Mouse (Mus musculus): ENCODE data around the gene Sema6c. TPM values are rescaled to one million over a fixed set of nuclear protein-coding genes. Genes with fewer than 3 reads are reported as not detected.
A peak's percentile ranks its signal among the peaks of the same experiment; 100 is the strongest.

The Sema6c gene
- polyA plus RNA-seq, 1 experiment from 2014 or later: 22.6 TPM

DNA sequence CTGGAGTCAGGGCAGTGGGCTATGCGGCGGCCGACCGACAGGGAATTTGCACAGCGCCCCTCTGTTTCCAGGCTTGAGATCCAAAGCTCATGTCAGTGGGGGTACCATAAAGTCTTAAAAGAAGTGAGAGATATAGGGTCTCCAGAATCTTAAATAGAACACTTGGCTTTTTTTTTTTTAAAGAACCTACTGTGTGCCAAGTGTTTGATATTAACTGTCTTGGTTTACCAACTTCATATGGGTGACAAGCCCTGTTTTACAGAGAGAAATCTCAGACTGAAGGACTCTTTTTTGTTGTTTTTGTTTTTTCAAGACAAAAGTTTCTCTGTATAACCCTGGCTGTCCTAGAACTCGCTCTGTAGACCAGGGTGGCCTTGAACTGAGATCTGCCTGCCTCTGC lies 19.5 kb upstream of the Sema6c start:
- Histone ChIP-seq H3K4me2 (ENCODE audit: low read length) (no peak overlapping the region), H3K27me3 (replicated peaks; ENCODE audit: control insufficient read depth, insufficient read depth, low read length) (no peaks in the 10 kb centered on the region), H3K9ac (replicated peaks; ENCODE audit: low read depth, low read length) (no peak overlapping the region), H3K4me3 (replicated peaks; ENCODE audit: low read length) (no peak overlapping the region), H3K4me1 (replicated peaks; ENCODE audit: control insufficient read depth, insufficient read depth, low read length) (peaks cover 1% of the 10 kb centered on the region; the same call in 1 of the 2 replicates), H3K27ac (ENCODE audit: low read length) (no peak overlapping the region), H3K9me3 (ENCODE audit: control insufficient read depth, low read length) (no peaks in the 10 kb centered on the region), H3K36me3 (ENCODE audit: control insufficient read depth, insufficient read depth) (peaks cover 9% of the 10 kb centered on the region)
- no peak for ATAC-seq
- WGBS: 89% methylated on average over 6 of the region's 6 CpGs

DNA sequence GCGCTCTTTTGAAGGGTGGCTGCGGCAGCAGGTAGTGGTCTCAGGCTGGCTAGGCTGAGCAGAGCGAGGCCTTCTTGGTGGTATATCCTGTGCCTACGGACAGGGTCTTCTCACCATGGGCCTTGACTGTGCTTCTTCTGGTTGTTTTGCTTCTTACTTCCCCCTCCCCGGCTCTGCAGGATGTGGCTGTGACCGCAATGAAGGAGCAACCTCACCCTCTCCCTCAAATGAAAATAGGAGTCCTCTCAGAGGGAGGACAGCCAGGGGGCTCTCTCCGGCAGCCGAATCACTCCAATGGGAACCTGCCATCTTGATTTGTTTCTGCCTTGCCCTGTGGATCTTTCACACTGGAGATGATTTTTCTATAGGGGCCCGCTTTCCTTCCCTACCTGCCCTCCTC lies 18.8 kb upstream of the Sema6c start:
- Histone ChIP-seq H3K9ac (replicated peaks; ENCODE audit: low read depth, low read length) (no peak overlapping the region), H3K27ac (ENCODE audit: low read length) (no peak overlapping the region), H3K9me3 (ENCODE audit: control insufficient read depth, low read length) (no peaks in the 10 kb centered on the region), H3K4me2 (ENCODE audit: low read length) (no peak overlapping the region), H3K4me1 (replicated peaks; ENCODE audit: control insufficient read depth, insufficient read depth, low read length) (no peaks in the 10 kb centered on the region), H3K36me3 (ENCODE audit: control insufficient read depth, insufficient read depth) (peaks cover 9% of the 10 kb centered on the region), H3K27me3 (replicated peaks; ENCODE audit: control insufficient read depth, insufficient read depth, low read length) (no peaks in the 10 kb centered on the region), H3K4me3 (replicated peaks; ENCODE audit: low read length) (no peak overlapping the region)
- no peak for ATAC-seq
- 91% methylated on average over 9 of the region's 9 CpGs for WGBS

DNA sequence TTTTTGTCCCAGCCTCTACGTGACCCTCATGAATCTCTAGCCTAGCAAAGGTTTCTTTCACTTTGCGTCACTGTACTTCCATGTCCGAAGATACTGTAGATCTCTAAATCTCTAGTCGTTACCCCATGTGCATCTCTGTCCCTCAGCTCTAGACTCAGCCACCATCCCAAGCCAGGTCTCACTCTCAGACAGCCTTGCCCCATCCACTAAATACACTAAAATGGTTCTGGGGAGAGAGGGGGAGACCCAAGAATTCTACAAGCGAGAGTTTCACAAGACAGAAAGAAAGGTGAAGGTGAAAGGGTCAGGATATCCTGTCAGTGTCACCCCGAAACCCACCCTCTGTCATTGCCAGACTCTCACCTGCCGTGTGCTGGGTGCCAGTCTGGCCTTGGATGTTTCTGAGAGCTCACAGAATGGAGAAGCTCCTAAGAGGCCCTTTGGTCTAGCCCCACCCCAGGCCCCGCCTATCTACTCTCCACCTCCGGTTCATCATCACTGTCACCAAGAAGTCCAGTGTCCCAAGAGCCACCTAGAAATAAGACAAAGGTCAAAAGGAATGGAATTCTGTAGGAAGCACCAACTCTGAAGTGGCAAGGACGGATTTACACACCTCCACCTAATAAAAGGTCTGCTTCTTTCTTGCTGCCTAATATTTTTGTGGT lies 18.2 kb upstream of the Sema6c start, which contains the start of gene Tnfaip8l2:
Tnfaip8l2 (minus strand) TSS at position 409 of the 665 bp plus-strand sequence.
- Histone ChIP-seq H3K4me2 (ENCODE audit: low read length) (no peak within 1 kb of the TSS), H3K9ac (replicated peaks; ENCODE audit: low read depth, low read length) (no peak within 1 kb of the TSS), H3K4me1 (replicated peaks; ENCODE audit: control insufficient read depth, insufficient read depth, low read length) (no peaks in the 10 kb centered on the region), H3K27ac (ENCODE audit: low read length) (no peak within 1 kb of the TSS), H3K4me3 (replicated peaks; ENCODE audit: low read length) (no peak within 1 kb of the TSS), H3K36me3 (ENCODE audit: control insufficient read depth, insufficient read depth) (peaks cover 9% of the 10 kb centered on the region), H3K9me3 (ENCODE audit: control insufficient read depth, low read length) (no peaks in the 10 kb centered on the region), H3K27me3 (replicated peaks; ENCODE audit: control insufficient read depth, insufficient read depth, low read length) (no peaks in the 10 kb centered on the region)
- WGBS: 85% methylated on average over 10 of the region's 10 CpGs
- ATAC-seq: 0 out of 2 replicates have a peak, but pooled peaks have one; percentile 11

DNA sequence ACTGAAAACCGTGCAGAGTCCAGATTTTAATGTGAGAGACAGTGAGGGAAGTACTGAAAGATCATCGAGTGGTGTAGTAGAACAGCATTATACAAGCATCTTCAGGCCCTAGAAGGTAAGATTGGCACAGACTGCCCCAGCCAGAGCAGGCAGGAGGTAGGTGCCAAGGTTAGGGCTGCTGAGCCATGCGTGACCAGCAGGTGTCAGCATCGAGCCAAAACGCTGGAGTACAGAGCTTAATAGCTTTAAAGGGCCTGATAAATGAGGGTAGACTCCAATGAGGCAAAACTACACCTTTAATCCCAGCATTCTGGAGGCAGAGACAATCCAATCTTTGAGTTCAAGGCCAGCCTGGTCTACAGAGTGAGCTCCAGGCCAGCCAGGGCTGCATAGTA lies 17.6 kb upstream of the Sema6c start:
- H3K27ac ChIP-seq (ENCODE audit: low read length): no peak overlapping the region
- H3K9me3 ChIP-seq (ENCODE audit: control insufficient read depth, low read length): no peaks in the 10 kb centered on the region
- H3K9ac ChIP-seq (replicated peaks; ENCODE audit: low read depth, low read length): no peak overlapping the region
- peaks cover 9% of the 10 kb centered on the region for H3K36me3 ChIP-seq (ENCODE audit: control insufficient read depth, insufficient read depth)
- no peak overlapping the region for H3K4me3 ChIP-seq (replicated peaks; ENCODE audit: low read length)
- no peak overlapping the region for H3K4me2 ChIP-seq (ENCODE audit: low read length)
- WGBS: 9% methylated on average over 5 of the region's 5 CpGs
- H3K4me1 ChIP-seq (replicated peaks; ENCODE audit: control insufficient read depth, insufficient read depth, low read length): no peaks in the 10 kb centered on the region
- H3K27me3 ChIP-seq (replicated peaks; ENCODE audit: control insufficient read depth, insufficient read depth, low read length): no peaks in the 10 kb centered on the region
- peak; percentile 85 for ATAC-seq

DNA sequence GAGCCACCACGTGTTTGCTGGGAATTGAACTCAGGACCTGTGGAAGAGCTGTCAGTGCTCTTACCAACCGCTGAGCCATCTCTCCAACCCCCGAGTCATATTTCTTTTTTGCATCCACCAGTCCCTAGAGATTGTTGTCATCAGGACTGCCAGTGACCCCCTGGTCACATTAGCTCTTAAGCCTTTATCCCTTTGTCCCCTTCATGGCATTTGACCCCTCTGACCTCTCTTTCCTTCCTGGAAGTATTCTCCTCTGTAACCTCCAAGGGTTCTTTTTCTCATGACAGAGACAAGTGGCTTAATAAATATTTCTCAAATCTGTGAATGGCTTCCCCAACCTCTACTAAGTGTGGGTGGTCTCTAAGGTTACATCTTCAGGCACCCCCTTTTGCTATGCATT lies 12.3 kb upstream of the Sema6c start:
- Histone ChIP-seq H3K36me3 (ENCODE audit: control insufficient read depth, insufficient read depth) (no peaks in the 10 kb centered on the region), H3K4me3 (replicated peaks; ENCODE audit: low read length) (no peak overlapping the region), H3K4me2 (ENCODE audit: low read length) (no peak overlapping the region), H3K27ac (ENCODE audit: low read length) (no peak overlapping the region), H3K4me1 (replicated peaks; ENCODE audit: control insufficient read depth, insufficient read depth, low read length) (no peaks in the 10 kb centered on the region), H3K9me3 (ENCODE audit: control insufficient read depth, low read length) (no peaks in the 10 kb centered on the region), H3K9ac (replicated peaks; ENCODE audit: low read depth, low read length) (no peak overlapping the region), H3K27me3 (replicated peaks; ENCODE audit: control insufficient read depth, insufficient read depth, low read length) (no peaks in the 10 kb centered on the region)
- no peak for ATAC-seq
- WGBS: 64% methylated on average over 3 of the region's 3 CpGs

DNA sequence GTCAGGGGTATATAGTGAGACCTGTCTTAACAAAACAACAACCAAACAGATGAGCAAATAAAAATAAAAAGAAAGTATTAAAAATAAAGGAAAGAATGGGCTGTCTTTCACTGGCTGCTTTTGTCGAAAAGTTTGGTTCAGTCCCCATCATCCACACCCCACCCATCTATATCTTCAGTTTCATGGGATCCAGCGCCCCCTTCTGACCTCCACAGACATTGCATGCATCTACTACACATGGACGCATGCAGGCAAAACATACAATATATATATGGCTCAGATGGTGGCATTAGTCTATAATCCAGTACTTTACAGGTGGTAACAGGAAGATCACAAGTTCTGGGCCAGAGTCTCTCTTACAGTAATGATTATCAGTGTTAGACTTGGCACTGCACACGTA lies 6.4 kb upstream of the Sema6c start:
- no peak for ATAC-seq

DNA sequence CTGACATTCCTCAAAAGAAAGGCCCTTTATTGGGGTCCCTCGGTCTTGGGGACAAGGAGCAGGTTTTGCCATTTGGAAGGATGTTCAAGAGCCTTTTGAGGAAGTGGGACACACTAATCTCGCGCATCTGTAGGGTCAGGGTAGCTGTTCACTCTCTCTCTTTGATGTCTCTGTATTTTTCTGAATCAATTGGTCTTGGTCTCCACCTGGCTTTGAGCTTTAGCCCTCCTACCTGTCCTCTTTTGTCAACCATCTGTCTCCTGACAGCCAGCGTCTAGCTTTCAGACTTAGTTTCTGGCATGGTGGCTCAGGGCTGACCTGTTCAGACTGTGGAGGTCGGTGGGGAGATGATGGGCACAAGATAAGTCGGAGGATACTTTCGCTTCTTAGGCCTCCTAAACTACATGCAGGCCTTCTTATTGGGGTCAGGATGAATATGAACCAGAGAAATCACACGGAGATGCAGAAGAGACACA lies 708 bp upstream of the Sema6c start:
- Histone ChIP-seq H3K9ac (replicated peaks; ENCODE audit: low read depth, low read length) (peak overlapping the region; percentile 96), H3K4me3 (replicated peaks; ENCODE audit: low read length) (peak overlapping the region; percentile 98), H3K36me3 (ENCODE audit: control insufficient read depth, insufficient read depth) (no peaks in the 10 kb centered on the region; the same call in 1 of the 2 replicates), H3K4me1 (replicated peaks; ENCODE audit: control insufficient read depth, insufficient read depth, low read length) (peaks cover 33% of the 10 kb centered on the region), H3K4me2 (ENCODE audit: low read length) (peak overlapping the region; percentile 75), H3K27ac (ENCODE audit: low read length) (no peak overlapping the region), H3K9me3 (ENCODE audit: control insufficient read depth, low read length) (no peaks in the 10 kb centered on the region), H3K27me3 (replicated peaks; ENCODE audit: control insufficient read depth, insufficient read depth, low read length) (no peaks in the 10 kb centered on the region)
- WGBS: 19% methylated on average over 8 of the region's 8 CpGs
- no peak for ATAC-seq

More for the DNA sequence above, 6.4 kb upstream of the Sema6c start:
- no peaks in the 10 kb centered on the region for H3K4me1 ChIP-seq (replicated peaks; ENCODE audit: control insufficient read depth, insufficient read depth, low read length)
- no peak overlapping the region for H3K4me3 ChIP-seq (replicated peaks; ENCODE audit: low read length)
- H3K9me3 ChIP-seq (ENCODE audit: control insufficient read depth, low read length): no peaks in the 10 kb centered on the region
- no peaks in the 10 kb centered on the region for H3K36me3 ChIP-seq (ENCODE audit: control insufficient read depth, insufficient read depth)
- no peaks in the 10 kb centered on the region for H3K27me3 ChIP-seq (replicated peaks; ENCODE audit: control insufficient read depth, insufficient read depth, low read length)
- H3K4me2 ChIP-seq (ENCODE audit: low read length): no peak overlapping the region
- H3K9ac ChIP-seq (replicated peaks; ENCODE audit: low read depth, low read length): no peak overlapping the region
- WGBS: 54% methylated on average over 4 of the region's 4 CpGs
- H3K27ac ChIP-seq (ENCODE audit: low read length): no peak overlapping the region

DNA sequence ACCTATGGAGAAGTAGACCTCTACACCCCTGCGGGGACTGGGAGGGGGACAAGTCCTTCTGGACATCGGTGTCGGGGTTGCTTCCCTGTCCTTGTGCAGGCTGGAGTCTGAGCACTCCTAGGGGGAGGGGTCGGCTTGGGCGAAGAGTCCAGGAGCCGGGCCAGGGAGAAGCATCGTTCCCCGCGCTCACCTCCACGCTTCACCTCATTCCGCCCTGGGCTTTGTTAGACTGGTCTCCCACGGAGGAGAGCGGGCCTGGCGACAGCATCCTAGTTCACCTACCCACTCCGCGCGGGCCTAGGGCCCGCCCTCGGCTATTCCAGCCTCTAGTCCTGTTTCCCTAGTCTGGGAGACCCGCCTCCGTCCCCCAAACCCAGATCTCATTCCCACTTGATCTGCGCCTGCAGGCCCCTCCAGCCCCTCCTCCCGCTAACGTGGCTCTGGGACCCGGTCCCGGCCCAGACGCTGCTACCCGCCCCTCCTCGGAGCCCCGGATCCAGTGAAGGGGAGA lies 839 bp downstream of the Sema6c start:
- under 1% methylated on average over 30 of the region's 30 CpGs for WGBS
- Histone ChIP-seq H3K36me3 (ENCODE audit: control insufficient read depth, insufficient read depth) (peaks cover 7% of the 10 kb centered on the region), H3K9ac (replicated peaks; ENCODE audit: low read depth, low read length) (peak overlapping the region; percentile 96), H3K4me3 (replicated peaks; ENCODE audit: low read length) (peak overlapping the region; percentile 98), H3K4me1 (replicated peaks; ENCODE audit: control insufficient read depth, insufficient read depth, low read length) (peaks cover 34% of the 10 kb centered on the region), H3K9me3 (ENCODE audit: control insufficient read depth, low read length) (no peaks in the 10 kb centered on the region), H3K27me3 (replicated peaks; ENCODE audit: control insufficient read depth, insufficient read depth, low read length) (no peaks in the 10 kb centered on the region), H3K4me2 (ENCODE audit: low read length) (peak overlapping the region; percentile 75), H3K27ac (ENCODE audit: low read length) (peak overlapping the region; percentile 56)
- 0 out of 2 replicates have a peak, but pooled peaks have one; percentile 2 for ATAC-seq

DNA sequence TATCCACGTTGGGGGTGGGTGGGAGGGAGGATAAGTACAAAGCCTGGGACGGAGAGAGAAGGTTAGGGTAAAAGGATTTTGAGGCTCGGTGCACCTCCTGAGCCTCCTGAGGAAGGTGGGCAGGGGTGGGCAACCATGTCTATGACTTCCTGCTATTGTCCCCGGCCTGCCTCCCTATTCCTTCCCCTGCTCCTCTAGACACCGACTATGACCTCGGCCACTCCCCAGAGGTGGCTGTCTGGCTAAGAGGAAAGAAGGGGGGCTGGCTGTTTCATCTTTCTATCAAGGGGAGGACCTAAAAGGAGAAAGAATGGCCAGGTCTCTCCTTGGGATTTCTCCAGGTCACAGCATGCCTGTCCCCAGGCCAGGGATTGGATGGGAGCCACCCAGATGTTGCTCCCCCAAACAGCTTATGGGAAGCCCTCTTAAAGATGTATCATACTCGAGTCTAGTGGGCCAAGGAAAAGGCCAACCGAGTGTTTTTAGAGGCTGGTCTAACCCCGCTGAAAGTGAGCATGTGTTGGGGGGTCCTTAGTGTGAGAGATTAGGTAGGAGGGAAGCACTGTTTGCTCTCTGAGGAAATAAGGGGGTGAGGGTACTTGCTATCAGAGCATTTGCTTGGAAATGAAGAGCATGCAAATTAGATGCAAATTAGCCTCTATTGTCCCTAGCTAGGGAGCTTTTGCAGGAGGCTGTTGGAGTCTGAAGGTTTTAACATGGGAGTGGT lies 1.5 kb downstream of the Sema6c start:
- ATAC-seq: no peak
- H3K27ac ChIP-seq (ENCODE audit: low read length): peak overlapping the region; percentile 56
- H3K4me1 ChIP-seq (replicated peaks; ENCODE audit: control insufficient read depth, insufficient read depth, low read length): peaks cover 34% of the 10 kb centered on the region
- H3K4me3 ChIP-seq (replicated peaks; ENCODE audit: low read length): peak overlapping the region; percentile 98
- peak overlapping the region; percentile 96 for H3K9ac ChIP-seq (replicated peaks; ENCODE audit: low read depth, low read length)
- H3K4me2 ChIP-seq (ENCODE audit: low read length): peak overlapping the region; percentile 75
- whole genome bisulfite sequencing: 5% methylated on average over 9 of the region's 9 CpGs
- H3K36me3 ChIP-seq (ENCODE audit: control insufficient read depth, insufficient read depth): peaks cover 10% of the 10 kb centered on the region
- no peaks in the 10 kb centered on the region for H3K27me3 ChIP-seq (replicated peaks; ENCODE audit: control insufficient read depth, insufficient read depth, low read length)
- no peaks in the 10 kb centered on the region for H3K9me3 ChIP-seq (ENCODE audit: control insufficient read depth, low read length)

Measured in forebrain, embryonic 16.5 days (tissue).